Mouse (Mus musculus): ENCODE data around the gene Abhd11. TPM values are rescaled to one million over a fixed set of nuclear protein-coding genes. Genes with fewer than 3 reads are reported as not detected.

Gene Abhd11
- total RNA-seq, 2 experiments from 2014 or later, result 61.4 to 65.0 TPM

GRCm38 (mm10) chr5:134983771-134984170, 25.2 kb upstream of the Abhd11 start:
- intact Hi-C loops (cut with DNase I), result no loop called here
- no peak for DNase-seq

- DNase-seq, result peak; percentile 43 to 50
- intact Hi-C loops (cut with DNase I), result no loop called here
Observed at GRCm38 (mm10) chr5:134985633-134986297, 23.2 kb upstream of the Abhd11 start, which contains the start of gene Cldn3. Gene Cldn3 (plus strand): TSS chr5:134986214.

GRCm38 (mm10) chr5:134986298-134987268, 22.4 kb upstream of the Abhd11 start:
- DNase-seq, result no peak
- intact Hi-C loops (cut with DNase I), result no loop called here

- DNase-seq, result no peak
- intact Hi-C loops (cut with DNase I), result no loop called here
Observed at GRCm38 (mm10) chr5:134989166-134989565, 19.8 kb upstream of the Abhd11 start.

- DNase-seq, result no peak
- intact Hi-C loops (cut with DNase I), result no loop called here
Observed at GRCm38 (mm10) chr5:134989741-134990140, 19.2 kb upstream of the Abhd11 start.

- intact Hi-C loops (cut with DNase I), result no loop called here
- no peak for DNase-seq
Observed at GRCm38 (mm10) chr5:134992566-134992965, 16.4 kb upstream of the Abhd11 start.

- intact Hi-C loops (cut with DNase I), result no loop called here
Observed at GRCm38 (mm10) chr5:134998359-134998758, 10.6 kb upstream of the Abhd11 start.

GRCm38 (mm10) chr5:134999797-135000196, 9.2 kb upstream of the Abhd11 start:
- no peak for DNase-seq

More at GRCm38 (mm10) chr5:134998359-134998758, 10.6 kb upstream of the Abhd11 start:
- DNase-seq, result no peak

GRCm38 (mm10) chr5:135000751-135001150, 8.2 kb upstream of the Abhd11 start:
- no peak for DNase-seq
- intact Hi-C loops (cut with DNase I), result no loop called here

More at GRCm38 (mm10) chr5:134999797-135000196, 9.2 kb upstream of the Abhd11 start:
- intact Hi-C loops (cut with DNase I), result no loop called here

GRCm38 (mm10) chr5:135001309-135001708, 7.6 kb upstream of the Abhd11 start:
- DNase-seq, result no peak
- intact Hi-C loops (cut with DNase I), result no loop called here

GRCm38 (mm10) chr5:135002151-135002550, 6.8 kb upstream of the Abhd11 start:
- intact Hi-C loops (cut with DNase I), result no loop called here
- no peak for DNase-seq

GRCm38 (mm10) chr5:135007802-135008571, 965 bp upstream of the Abhd11 start:
- intact Hi-C loops (cut with DNase I), result no loop called here
- no peak for DNase-seq

- intact Hi-C loops (cut with DNase I), result loop anchor here (10.0 kb wide), 1 partner anchor 95 kb away; no protein-coding TSS in a partner anchor
- peak; percentile 84 for DNase-seq
Observed at GRCm38 (mm10) chr5:135009590-135010319, 803 bp downstream of the Abhd11 start.

GRCm38 (mm10) chr5:135010320-135010709, 1.4 kb downstream of the Abhd11 start:
- DNase-seq, result no peak

GRCm38 (mm10) chr5:135010841-135011743, 2.1 kb downstream of the Abhd11 start:
- no peak for DNase-seq

More at GRCm38 (mm10) chr5:135010320-135010709, 1.4 kb downstream of the Abhd11 start:
- intact Hi-C loops (cut with DNase I), result loop anchor here (10.0 kb wide), 1 partner anchor 94 kb away; no protein-coding TSS in a partner anchor

GRCm38 (mm10) chr5:135011809-135012613, 3.1 kb downstream of the Abhd11 start:
- no peak for DNase-seq
- intact Hi-C loops (cut with DNase I), result loop anchor here (10.0 kb wide), 1 partner anchor 93 kb away; no protein-coding TSS in a partner anchor

More at GRCm38 (mm10) chr5:135010841-135011743, 2.1 kb downstream of the Abhd11 start:
- intact Hi-C loops (cut with DNase I), result loop anchor here (10.0 kb wide), 1 partner anchor 94 kb away; no protein-coding TSS in a partner anchor

GRCm38 (mm10) chr5:135012671-135013441, 3.9 kb downstream of the Abhd11 start:
- intact Hi-C loops (cut with DNase I), result loop anchor here (10.0 kb wide), 1 partner anchor 92 kb away; no protein-coding TSS in a partner anchor
- peak; percentile 79 to 84 for DNase-seq
